Mouse (Mus musculus): ENCODE measurements around the gene Sorbs1. TPM values are rescaled to one million over a fixed set of nuclear protein-coding genes. Genes with fewer than 3 reads are reported as not detected.

Sorbs1 gene
- polyA plus RNA-seq, 1 experiment from 2014 or later, result 94.7 TPM

GRCm38 (mm10) chr19:40458806-40459205 lies 54.8 kb downstream of the Sorbs1 start:
- Histone ChIP-seq H3K4me3 (replicated peaks) (no peak overlapping the region), H3K36me3 (no peaks in the 10 kb centered on the region), H3K9me3 (replicated peaks) (no peaks in the 10 kb centered on the region), H3K9ac (replicated peaks) (no peak overlapping the region), H3K27me3 (replicated peaks) (no peaks in the 10 kb centered on the region), H3K4me1 (peaks cover 32% of the 10 kb centered on the region), H3K4me2 (no peak overlapping the region), H3K27ac (replicated peaks) (no peak overlapping the region; the same call in 1 of the 2 replicates)
- no peak for ATAC-seq (ENCODE audit: low FRiP score)
- 77% methylated on average over 3 of the region's 3 CpGs for WGBS

DNA sequence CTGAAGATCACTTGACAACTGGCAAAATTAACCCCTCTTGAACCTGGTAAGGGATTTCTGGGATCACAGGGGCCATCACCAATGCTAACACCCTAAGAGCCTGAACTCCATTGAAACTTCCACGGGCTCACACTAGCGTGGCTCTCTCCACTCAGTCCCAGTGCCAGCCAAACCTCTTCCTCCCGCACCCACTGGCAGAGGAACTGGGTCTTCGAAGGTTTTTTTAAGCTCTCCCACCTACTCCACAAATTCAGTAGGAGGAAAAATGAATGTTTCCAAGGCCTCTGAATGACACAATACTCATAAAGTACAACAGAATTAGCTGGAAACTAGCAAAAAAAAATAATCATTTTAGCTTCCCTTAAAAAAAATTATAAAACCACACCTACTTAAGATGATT lies 58.3 kb downstream of the Sorbs1 start:
- H3K9me3 ChIP-seq (replicated peaks), result no peaks in the 10 kb centered on the region

GRCm38 (mm10) chr19:40454096-40454495 lies 59.5 kb downstream of the Sorbs1 start:
- no peak overlapping the region for H3K27ac ChIP-seq (replicated peaks)
- no peak for ATAC-seq (ENCODE audit: low FRiP score)
- peaks cover 7% of the 10 kb centered on the region; the same call in 1 of the 2 replicates for H3K36me3 ChIP-seq
- H3K4me1 ChIP-seq, result peaks cover 5% of the 10 kb centered on the region; the same call in 1 of the 2 replicates
- H3K4me3 ChIP-seq (replicated peaks), result no peak overlapping the region
- H3K4me2 ChIP-seq, result no peak overlapping the region
- 90% methylated on average over 4 of the region's 4 CpGs for WGBS
- no peaks in the 10 kb centered on the region for H3K27me3 ChIP-seq (replicated peaks)
- H3K9ac ChIP-seq (replicated peaks), result no peak overlapping the region
- no peaks in the 10 kb centered on the region for H3K9me3 ChIP-seq (replicated peaks)

More for the DNA sequence above, 58.3 kb downstream of the Sorbs1 start:
- H3K27me3 ChIP-seq (replicated peaks), result no peaks in the 10 kb centered on the region
- no peak overlapping the region for H3K4me2 ChIP-seq
- no peak overlapping the region for H3K27ac ChIP-seq (replicated peaks)
- no peak overlapping the region for H3K4me3 ChIP-seq (replicated peaks)
- H3K9ac ChIP-seq (replicated peaks), result no peak overlapping the region
- no peak for ATAC-seq (ENCODE audit: low FRiP score)
- peaks cover 6% of the 10 kb centered on the region for H3K4me1 ChIP-seq
- 97% methylated on average over 4 of the region's 4 CpGs for WGBS
- 0 out of 2 replicates have a peak, but pooled peaks cover 3% of the 10 kb centered on the region for H3K36me3 ChIP-seq

DNA sequence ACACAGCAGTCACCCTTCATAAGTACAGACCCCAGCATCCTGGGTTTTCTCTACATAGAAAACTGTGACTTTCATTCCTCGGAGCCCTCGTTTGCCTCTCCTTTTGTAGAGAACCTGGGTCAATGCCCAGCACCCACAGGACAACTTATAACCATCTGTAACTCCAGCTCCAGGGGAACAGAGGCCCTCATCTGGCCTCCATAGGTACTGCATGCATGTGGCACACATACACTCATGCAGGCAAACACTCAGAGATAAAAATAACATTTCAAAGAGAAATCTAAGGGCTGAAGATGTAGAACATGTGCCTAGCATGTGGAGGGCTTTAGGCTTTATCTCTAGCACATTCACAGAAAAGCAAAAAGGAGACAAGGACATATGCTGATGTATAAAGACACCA lies 61.4 kb downstream of the Sorbs1 start:
- Histone ChIP-seq H3K4me1 (no peaks in the 10 kb centered on the region), H3K9ac (replicated peaks) (no peak overlapping the region), H3K4me2 (no peak overlapping the region), H3K4me3 (replicated peaks) (no peak overlapping the region), H3K36me3 (peaks cover 12% of the 10 kb centered on the region; the same call in 1 of the 2 replicates), H3K9me3 (replicated peaks) (no peaks in the 10 kb centered on the region), H3K27ac (replicated peaks) (no peak overlapping the region), H3K27me3 (replicated peaks) (no peaks in the 10 kb centered on the region)
- no peak for ATAC-seq (ENCODE audit: low FRiP score)
- WGBS, result 96% methylated on average over 2 of the region's 2 CpGs

- Histone ChIP-seq H3K27me3 (replicated peaks) (no peaks in the 10 kb centered on the region), H3K27ac (replicated peaks) (no peak overlapping the region), H3K36me3 (peaks cover 12% of the 10 kb centered on the region), H3K4me2 (no peak overlapping the region), H3K9ac (replicated peaks) (no peak overlapping the region), H3K4me1 (no peaks in the 10 kb centered on the region), H3K9me3 (replicated peaks) (no peaks in the 10 kb centered on the region), H3K4me3 (replicated peaks) (no peak overlapping the region)
- no peak for ATAC-seq (ENCODE audit: low FRiP score)
- 90% methylated on average over 6 of the region's 6 CpGs for WGBS
These were observed 62.3 kb downstream of the Sorbs1 start for GRCm38 (mm10) chr19:40451307-40451706.

GRCm38 (mm10) chr19:40446525-40446924 lies 67.1 kb downstream of the Sorbs1 start:
- Histone ChIP-seq H3K36me3 (peaks cover 21% of the 10 kb centered on the region), H3K4me2 (no peak overlapping the region), H3K4me1 (no peaks in the 10 kb centered on the region), H3K27me3 (replicated peaks) (no peaks in the 10 kb centered on the region), H3K27ac (replicated peaks) (no peak overlapping the region), H3K9me3 (replicated peaks) (no peaks in the 10 kb centered on the region), H3K9ac (replicated peaks) (no peak overlapping the region), H3K4me3 (replicated peaks) (no peak overlapping the region)
- ATAC-seq (ENCODE audit: low FRiP score), result no peak
- WGBS, result 96% methylated on average over 9 of the region's 9 CpGs

- Histone ChIP-seq H3K4me2 (no peak overlapping the region), H3K9me3 (replicated peaks) (no peaks in the 10 kb centered on the region), H3K27me3 (replicated peaks) (no peaks in the 10 kb centered on the region), H3K4me3 (replicated peaks) (no peak overlapping the region), H3K36me3 (peaks cover 9% of the 10 kb centered on the region), H3K27ac (replicated peaks) (no peak overlapping the region), H3K4me1 (peaks cover 11% of the 10 kb centered on the region), H3K9ac (replicated peaks) (no peak overlapping the region)
- ATAC-seq (ENCODE audit: low FRiP score), result no peak
- 87% methylated on average over 3 of the region's 3 CpGs for WGBS
These were observed 71.2 kb downstream of the Sorbs1 start for GRCm38 (mm10) chr19:40442377-40442776.

DNA sequence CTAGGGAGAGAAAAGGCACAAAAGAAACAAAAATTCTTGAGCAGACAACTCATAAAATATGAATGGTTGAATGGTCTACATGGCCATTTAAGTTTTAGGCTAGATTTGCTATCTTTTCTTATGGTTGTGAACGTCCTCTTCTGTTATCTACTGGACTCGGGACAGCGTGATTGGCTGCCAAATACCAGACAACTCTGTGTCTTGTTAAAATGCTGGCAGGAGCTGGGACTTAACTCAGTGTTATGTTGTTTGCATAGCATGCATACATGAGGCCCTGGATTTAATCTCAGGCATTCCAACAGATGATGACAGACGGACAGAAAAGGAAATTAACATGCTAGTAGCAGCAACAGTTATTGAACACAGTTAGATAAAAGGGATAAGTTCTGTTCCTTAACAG lies 72.6 kb downstream of the Sorbs1 start:
- Histone ChIP-seq H3K9ac (replicated peaks) (no peak overlapping the region), H3K4me3 (replicated peaks) (no peak overlapping the region), H3K4me2 (no peak overlapping the region), H3K9me3 (replicated peaks) (no peaks in the 10 kb centered on the region), H3K36me3 (peaks cover 6% of the 10 kb centered on the region), H3K27ac (replicated peaks) (no peak overlapping the region), H3K27me3 (replicated peaks) (no peaks in the 10 kb centered on the region), H3K4me1 (peaks cover 11% of the 10 kb centered on the region)
- no peak for ATAC-seq (ENCODE audit: low FRiP score)
- 77% methylated on average over 4 of the region's 4 CpGs for WGBS

GRCm38 (mm10) chr19:40438907-40439306 lies 74.7 kb downstream of the Sorbs1 start:
- Histone ChIP-seq H3K4me2 (no peak overlapping the region), H3K9ac (replicated peaks) (no peak overlapping the region), H3K36me3 (peaks cover 4% of the 10 kb centered on the region; the same call in 1 of the 2 replicates), H3K27me3 (replicated peaks) (no peaks in the 10 kb centered on the region), H3K4me3 (replicated peaks) (no peak overlapping the region), H3K9me3 (replicated peaks) (no peaks in the 10 kb centered on the region), H3K27ac (replicated peaks) (no peak overlapping the region), H3K4me1 (peaks cover 22% of the 10 kb centered on the region)
- WGBS, result 94% methylated on average over 10 of the region's 10 CpGs
- ATAC-seq (ENCODE audit: low FRiP score), result no peak

DNA sequence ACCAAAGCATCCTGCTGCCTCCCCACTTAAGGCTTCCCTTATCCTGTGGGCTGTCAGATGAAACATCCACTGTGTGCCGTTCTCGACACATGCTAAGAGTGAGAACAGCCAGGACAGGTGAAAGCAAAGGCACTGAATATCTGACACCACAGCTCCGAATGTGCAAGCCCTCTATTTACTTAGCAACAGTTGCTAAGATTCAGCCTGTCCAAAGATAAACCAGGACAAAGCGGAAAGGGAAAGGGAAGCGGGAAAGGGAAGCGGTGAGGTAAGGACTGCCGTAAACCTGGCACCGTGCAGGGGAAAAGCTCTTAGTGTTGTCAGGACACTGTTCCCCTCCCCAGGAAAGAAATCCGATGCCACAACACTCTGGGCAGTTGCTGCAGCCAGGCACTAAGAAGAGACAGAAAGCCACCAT lies 75.9 kb downstream of the Sorbs1 start:
- no peaks in the 10 kb centered on the region for H3K9me3 ChIP-seq (replicated peaks)
- no peaks in the 10 kb centered on the region for H3K36me3 ChIP-seq
- ATAC-seq (ENCODE audit: low FRiP score), result no peak
- H3K9ac ChIP-seq (replicated peaks), result no peak overlapping the region
- H3K4me1 ChIP-seq, result peaks cover 31% of the 10 kb centered on the region
- no peak overlapping the region for H3K4me3 ChIP-seq (replicated peaks)
- no peak overlapping the region for H3K4me2 ChIP-seq
- H3K27ac ChIP-seq (replicated peaks), result peak overlapping the region; percentile 35
- no peaks in the 10 kb centered on the region for H3K27me3 ChIP-seq (replicated peaks)
- WGBS, result 52% methylated on average over 9 of the region's 9 CpGs

DNA sequence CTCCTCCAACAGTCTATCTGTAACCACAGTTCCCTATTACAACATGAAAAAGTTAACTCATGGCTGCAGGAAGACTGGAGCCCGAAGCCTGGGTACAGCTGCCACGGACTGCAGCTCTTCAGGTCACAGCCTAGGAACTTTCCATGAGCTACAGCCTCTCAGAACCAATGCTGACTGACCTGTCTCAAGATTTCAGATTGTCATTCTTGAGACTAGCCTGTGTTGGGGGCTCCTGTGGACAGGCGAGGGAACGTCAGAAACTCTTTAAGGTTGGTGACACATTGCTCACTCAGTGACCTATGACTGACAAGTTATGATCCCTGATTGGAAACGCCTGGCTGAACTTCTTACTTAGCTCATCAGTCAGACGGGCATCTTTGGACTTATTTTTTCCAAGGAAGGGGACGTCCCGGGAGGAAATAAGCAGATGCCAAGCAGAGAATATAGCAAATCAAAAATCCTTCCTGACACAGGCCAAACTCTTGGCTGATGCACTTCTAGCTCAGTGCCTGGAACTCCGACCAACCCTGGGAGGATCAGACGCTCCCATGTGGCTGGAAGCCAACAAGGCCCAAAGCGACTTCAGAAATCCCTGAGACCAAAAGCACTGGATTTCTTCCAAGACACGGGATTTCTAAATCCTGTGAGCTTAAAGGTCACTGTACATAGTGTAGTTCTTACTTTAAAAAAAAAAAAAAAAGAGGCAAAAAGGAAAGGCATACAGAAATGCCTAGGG lies 76.9 kb downstream of the Sorbs1 start:
- Histone ChIP-seq H3K9ac (replicated peaks) (no peak overlapping the region), H3K27ac (replicated peaks) (peak overlapping the region; percentile 35), H3K9me3 (replicated peaks) (no peaks in the 10 kb centered on the region), H3K4me2 (no peak overlapping the region), H3K36me3 (no peaks in the 10 kb centered on the region), H3K27me3 (replicated peaks) (no peaks in the 10 kb centered on the region), H3K4me1 (peaks cover 31% of the 10 kb centered on the region), H3K4me3 (replicated peaks) (no peak overlapping the region)
- WGBS, result 80% methylated on average over 12 of the region's 12 CpGs
- ATAC-seq (ENCODE audit: low FRiP score), result no peak

GRCm38 (mm10) chr19:40435797-40436196 lies 77.8 kb downstream of the Sorbs1 start:
- H3K4me2 ChIP-seq, result no peak overlapping the region
- H3K27me3 ChIP-seq (replicated peaks), result no peaks in the 10 kb centered on the region
- H3K4me1 ChIP-seq, result peaks cover 36% of the 10 kb centered on the region
- no peak overlapping the region for H3K27ac ChIP-seq (replicated peaks)
- no peaks in the 10 kb centered on the region for H3K9me3 ChIP-seq (replicated peaks)
- WGBS, result 88% methylated on average over 2 of the region's 2 CpGs
- H3K9ac ChIP-seq (replicated peaks), result no peak overlapping the region
- H3K36me3 ChIP-seq, result no peaks in the 10 kb centered on the region
- ATAC-seq (ENCODE audit: low FRiP score), result no peak
- H3K4me3 ChIP-seq (replicated peaks), result no peak overlapping the region

Data from neural tube, embryonic 15.5 days (tissue).